Mouse (Mus musculus): Measurements from ENCODE around the gene Tor1aip2. TPM values are rescaled to one million over a fixed set of nuclear protein-coding genes. Genes with fewer than 3 reads are reported as not detected.

Gene Tor1aip2
- polyA plus RNA-seq, 1 experiment, result 5.2 TPM

DNA sequence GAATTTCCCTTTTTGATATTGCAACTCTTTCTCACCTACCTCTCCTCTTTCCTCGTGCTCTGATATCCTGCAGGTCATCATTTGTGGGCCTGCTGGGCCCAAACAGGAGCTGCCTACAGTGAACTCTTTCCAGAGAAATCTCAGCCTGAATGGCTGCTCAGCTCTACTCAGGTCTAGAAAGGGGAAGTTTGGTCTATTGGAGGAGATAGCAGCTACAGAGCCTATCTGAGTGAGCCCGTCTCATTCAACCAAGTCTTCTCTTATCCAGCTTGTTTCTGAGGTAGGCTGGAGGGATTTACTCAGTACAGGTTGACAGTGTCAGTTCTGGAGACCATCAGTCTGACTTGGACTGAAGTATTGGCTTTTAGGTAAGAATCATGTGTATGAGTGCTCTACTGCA lies 68.6 kb downstream of the Tor1aip2 start:
- Histone ChIP-seq H3K9me3 (peaks cover 35% of the 10 kb centered on the region), H3K36me3 (replicated peaks; ENCODE audit: low read length) (peaks cover 20% of the 10 kb centered on the region), H3K27me3 (replicated peaks) (no peaks in the 10 kb centered on the region), H3K4me3 (replicated peaks) (no peak overlapping the region), H3K4me1 (peaks cover 32% of the 10 kb centered on the region)
- TF ChIP-seq GATA1 (IDR thresholded peaks at IDR 0.05; ENCODE audit: borderline replicate concordance, low read length) (no peak), FLI1 (IDR thresholded peaks at IDR 0.05; ENCODE audit: low read length) (no peak)

DNA sequence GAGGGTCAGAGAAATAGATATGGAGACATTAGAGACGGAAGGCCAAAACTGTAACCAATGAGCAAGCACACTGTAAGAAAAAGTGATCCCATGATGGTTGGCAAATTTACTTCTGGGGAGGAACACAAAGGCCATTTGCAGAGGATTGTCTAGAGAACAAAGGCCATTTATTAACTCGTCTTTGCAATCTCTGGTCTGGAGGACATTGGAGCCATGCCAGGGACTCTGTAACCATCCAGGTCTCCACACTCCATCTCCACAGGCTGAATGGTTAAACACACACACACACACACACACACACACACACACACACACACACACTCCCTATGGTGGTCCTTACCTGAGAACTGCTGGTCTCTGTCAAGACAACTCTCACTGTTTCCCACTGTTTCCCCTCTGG lies 70.2 kb downstream of the Tor1aip2 start:
- H3K9me3 ChIP-seq, result peaks cover 24% of the 10 kb centered on the region
- H3K36me3 ChIP-seq (replicated peaks; ENCODE audit: low read length), result peaks cover 18% of the 10 kb centered on the region
- no peak overlapping the region for H3K4me3 ChIP-seq (replicated peaks)
- H3K4me1 ChIP-seq, result peaks cover 47% of the 10 kb centered on the region
- H3K27me3 ChIP-seq (replicated peaks), result no peaks in the 10 kb centered on the region
- TF ChIP-seq FLI1 (IDR thresholded peaks at IDR 0.05; ENCODE audit: low read length) (no peak), GATA1 (IDR thresholded peaks at IDR 0.05; ENCODE audit: borderline replicate concordance, low read length) (no peak)

DNA sequence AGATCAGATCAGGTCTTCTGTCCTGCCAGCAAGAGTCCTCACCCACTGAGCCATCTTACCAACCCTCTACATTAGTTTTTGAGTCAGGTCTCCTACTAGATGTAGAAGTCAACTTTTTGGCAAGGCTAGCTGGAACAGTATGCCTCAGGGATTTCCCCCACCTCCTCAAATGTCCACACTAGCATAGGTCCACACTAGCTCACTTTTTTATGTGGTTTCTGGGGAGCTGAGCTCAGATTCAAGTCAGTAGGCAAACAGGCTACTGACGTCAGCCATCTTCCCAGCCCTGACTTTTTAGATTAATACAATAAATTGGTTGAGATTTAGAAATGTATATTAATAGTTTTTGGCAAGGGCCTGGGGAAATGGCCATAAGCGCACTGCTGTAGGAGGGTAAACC lies 72.2 kb downstream of the Tor1aip2 start:
- TF ChIP-seq GATA1 (IDR thresholded peaks at IDR 0.05; ENCODE audit: borderline replicate concordance, low read length) (no peak), FLI1 (IDR thresholded peaks at IDR 0.05; ENCODE audit: low read length) (no peak)
- peaks cover 10% of the 10 kb centered on the region for H3K36me3 ChIP-seq (replicated peaks; ENCODE audit: low read length)
- no peak overlapping the region for H3K4me3 ChIP-seq (replicated peaks)
- no peaks in the 10 kb centered on the region for H3K27me3 ChIP-seq (replicated peaks)
- H3K9me3 ChIP-seq, result peaks cover 14% of the 10 kb centered on the region
- H3K4me1 ChIP-seq, result peaks cover 67% of the 10 kb centered on the region

DNA sequence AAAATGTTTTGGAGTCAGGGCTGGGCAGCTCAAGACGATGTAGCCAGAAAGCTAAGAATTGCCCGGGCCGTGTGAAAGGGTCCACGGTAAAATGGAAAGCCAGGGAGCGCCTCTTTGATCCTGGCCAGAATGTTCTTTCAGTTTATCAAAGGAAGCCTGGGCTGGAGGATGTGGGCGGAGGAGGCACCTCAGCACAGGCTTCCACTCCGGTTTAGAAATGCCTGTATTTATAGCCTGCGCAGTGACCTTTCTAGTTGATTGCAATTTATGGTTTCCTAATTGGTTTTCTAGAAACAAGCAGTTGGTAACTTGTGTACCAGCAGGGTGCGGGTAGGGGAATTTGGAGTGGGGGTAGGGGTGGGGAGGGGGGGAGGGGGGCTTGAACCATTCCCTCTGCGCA lies 73.2 kb downstream of the Tor1aip2 start:
- no peaks in the 10 kb centered on the region for H3K27me3 ChIP-seq (replicated peaks)
- H3K4me1 ChIP-seq, result peaks cover 71% of the 10 kb centered on the region
- peaks cover 14% of the 10 kb centered on the region for H3K9me3 ChIP-seq
- peak overlapping the region; percentile 72 for H3K4me3 ChIP-seq (replicated peaks)
- TF ChIP-seq GATA1 (IDR thresholded peaks at IDR 0.05; ENCODE audit: borderline replicate concordance, low read length) (no peak), FLI1 (IDR thresholded peaks at IDR 0.05; ENCODE audit: low read length) (no peak)
- peaks cover 10% of the 10 kb centered on the region for H3K36me3 ChIP-seq (replicated peaks; ENCODE audit: low read length)

DNA sequence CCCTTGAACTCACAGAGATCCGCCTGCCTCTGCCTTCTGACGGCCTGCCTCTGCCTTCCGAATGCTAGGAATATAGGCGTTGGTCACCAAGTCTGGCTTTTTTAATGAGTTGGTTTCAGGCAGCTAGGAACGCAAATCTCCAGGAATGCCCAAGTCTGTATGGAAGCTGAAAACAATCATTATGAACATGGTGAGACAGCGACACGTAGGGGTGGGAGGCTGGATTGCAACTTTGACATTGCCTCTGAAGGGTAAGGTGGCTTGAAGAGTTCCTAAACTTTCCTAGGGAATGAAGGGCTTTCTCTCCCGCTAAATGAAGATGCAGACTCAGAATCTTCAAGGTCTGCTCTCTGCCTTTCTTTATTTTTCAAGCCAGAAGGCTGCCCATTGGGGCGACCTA lies 75.9 kb downstream of the Tor1aip2 start:
- H3K27me3 ChIP-seq (replicated peaks), result no peaks in the 10 kb centered on the region
- no peak overlapping the region for H3K4me3 ChIP-seq (replicated peaks)
- H3K9me3 ChIP-seq, result no peaks in the 10 kb centered on the region
- no peaks in the 10 kb centered on the region for H3K36me3 ChIP-seq (replicated peaks; ENCODE audit: low read length)
- peaks cover 96% of the 10 kb centered on the region for H3K4me1 ChIP-seq
- no peak for TF ChIP-seq GATA1 (IDR thresholded peaks at IDR 0.05; ENCODE audit: borderline replicate concordance, low read length)
- TF ChIP-seq FLI1 (IDR thresholded peaks at IDR 0.05; ENCODE audit: low read length), result no peak

DNA sequence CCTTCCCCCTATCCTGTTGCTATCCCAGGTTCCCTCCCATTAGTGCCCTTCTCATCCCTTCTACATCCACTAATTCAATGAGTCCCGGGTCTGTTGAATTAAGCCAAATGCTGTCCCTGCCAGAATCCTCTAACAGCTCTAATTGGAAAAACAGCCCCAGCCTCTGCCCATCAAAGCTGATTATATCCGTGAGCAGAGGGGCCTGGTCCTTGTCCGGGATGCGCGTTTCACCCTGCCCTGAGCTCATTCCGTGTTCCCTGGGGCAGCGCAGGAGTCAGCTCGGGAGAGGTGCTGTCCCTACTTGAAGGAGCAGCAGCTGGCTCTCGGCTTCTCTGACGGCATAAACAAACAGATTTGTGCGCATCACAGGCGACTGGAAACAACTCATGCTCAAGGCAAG lies 76.5 kb downstream of the Tor1aip2 start:
- no peak for TF ChIP-seq GATA1 (IDR thresholded peaks at IDR 0.05; ENCODE audit: borderline replicate concordance, low read length)
- TF ChIP-seq FLI1 (IDR thresholded peaks at IDR 0.05; ENCODE audit: low read length), result no peak
- peaks cover 96% of the 10 kb centered on the region for H3K4me1 ChIP-seq
- no peaks in the 10 kb centered on the region for H3K9me3 ChIP-seq
- no peak overlapping the region for H3K4me3 ChIP-seq (replicated peaks)
- H3K36me3 ChIP-seq (replicated peaks; ENCODE audit: low read length), result no peaks in the 10 kb centered on the region
- H3K27me3 ChIP-seq (replicated peaks), result no peaks in the 10 kb centered on the region

DNA sequence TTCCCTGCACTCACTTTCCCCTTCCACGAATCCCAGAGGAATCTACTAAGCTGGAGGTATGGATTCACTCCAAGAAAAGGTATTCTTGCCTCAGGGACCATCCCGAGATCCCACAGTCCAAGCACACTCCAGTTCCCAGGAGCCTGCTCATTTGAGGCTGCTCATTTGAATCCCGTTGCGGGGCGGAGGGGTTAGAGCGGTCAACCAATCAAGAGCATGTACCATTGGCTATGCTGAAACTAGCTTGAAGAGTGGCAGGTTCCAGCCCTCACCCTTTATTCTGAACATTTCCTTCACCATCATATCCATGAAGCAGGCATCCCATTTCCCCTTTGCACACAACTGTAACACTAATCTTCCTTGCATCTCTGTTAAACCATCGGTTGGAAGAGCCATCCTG lies 76.9 kb downstream of the Tor1aip2 start:
- no peak for TF ChIP-seq FLI1 (IDR thresholded peaks at IDR 0.05; ENCODE audit: low read length)
- no peak for TF ChIP-seq GATA1 (IDR thresholded peaks at IDR 0.05; ENCODE audit: borderline replicate concordance, low read length)
- H3K4me1 ChIP-seq, result peaks cover 99% of the 10 kb centered on the region
- H3K9me3 ChIP-seq, result no peaks in the 10 kb centered on the region
- no peaks in the 10 kb centered on the region for H3K27me3 ChIP-seq (replicated peaks)
- H3K4me3 ChIP-seq (replicated peaks), result no peak overlapping the region
- no peaks in the 10 kb centered on the region for H3K36me3 ChIP-seq (replicated peaks; ENCODE audit: low read length)

DNA sequence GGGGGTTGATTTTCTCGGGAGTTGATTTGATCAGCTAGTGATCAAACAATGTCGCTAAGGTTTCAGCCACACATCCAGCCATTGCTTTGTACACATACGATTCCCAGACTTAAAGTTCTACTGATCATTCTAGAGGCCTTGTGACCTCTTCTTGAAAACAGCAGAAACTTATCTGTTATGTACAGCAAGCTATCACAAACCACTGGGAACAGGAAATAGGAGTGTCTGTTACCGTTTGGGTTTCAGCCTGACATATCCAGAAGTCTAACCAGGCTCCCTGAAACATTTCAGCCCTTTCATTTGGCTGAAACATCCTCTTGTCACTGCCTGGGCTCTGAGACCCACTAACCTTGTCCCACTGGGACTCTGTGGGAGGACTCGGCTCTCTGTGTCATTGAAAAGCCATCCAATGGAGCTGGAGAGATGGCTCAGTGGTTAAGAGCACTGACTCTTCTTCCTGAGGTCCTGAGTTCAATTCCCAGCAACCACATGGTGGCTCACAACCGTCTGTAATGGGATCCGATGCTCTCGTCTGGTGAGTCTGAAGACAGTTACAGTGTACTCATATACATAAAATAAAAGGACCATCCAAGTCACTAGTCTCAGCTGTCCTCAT lies 78.8 kb downstream of the Tor1aip2 start:
- no peaks in the 10 kb centered on the region for H3K27me3 ChIP-seq (replicated peaks)
- peak; percentile 59; the same call in 1 of the 3 replicates for TF ChIP-seq GATA1 (IDR thresholded peaks at IDR 0.05; ENCODE audit: borderline replicate concordance, low read length)
- peak; percentile 29; the same call in 1 of the 2 replicates for TF ChIP-seq FLI1 (IDR thresholded peaks at IDR 0.05; ENCODE audit: low read length)
- no peaks in the 10 kb centered on the region for H3K9me3 ChIP-seq
- H3K4me3 ChIP-seq (replicated peaks), result peak overlapping the region; percentile 87
- peaks cover 84% of the 10 kb centered on the region for H3K4me1 ChIP-seq
- H3K36me3 ChIP-seq (replicated peaks; ENCODE audit: low read length), result no peaks in the 10 kb centered on the region

DNA sequence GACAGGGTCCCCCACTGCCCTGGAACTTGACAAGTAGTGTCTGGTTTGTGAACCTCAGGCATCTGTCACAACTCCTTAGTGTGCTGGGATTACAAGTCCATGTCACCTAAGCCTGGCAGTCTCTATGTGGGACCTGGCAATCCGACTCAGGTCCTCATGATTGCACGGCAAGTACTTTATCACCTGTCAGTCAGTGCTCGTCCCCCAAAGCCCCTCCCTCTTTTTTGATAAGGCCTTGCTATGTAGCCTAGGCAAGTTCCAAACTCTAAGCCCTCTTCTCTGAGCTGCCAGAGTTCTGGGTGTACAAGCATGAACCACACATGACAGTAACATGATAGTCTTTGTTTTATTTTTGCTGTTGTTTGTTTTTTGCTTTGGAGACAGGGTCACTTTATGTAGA lies 81.6 kb downstream of the Tor1aip2 start:
- peaks cover 58% of the 10 kb centered on the region for H3K4me1 ChIP-seq
- TF ChIP-seq GATA1 (IDR thresholded peaks at IDR 0.05; ENCODE audit: borderline replicate concordance, low read length), result no peak
- TF ChIP-seq FLI1 (IDR thresholded peaks at IDR 0.05; ENCODE audit: low read length), result no peak
- H3K4me3 ChIP-seq (replicated peaks), result no peak overlapping the region
- no peaks in the 10 kb centered on the region for H3K9me3 ChIP-seq
- no peaks in the 10 kb centered on the region for H3K36me3 ChIP-seq (replicated peaks; ENCODE audit: low read length)
- H3K27me3 ChIP-seq (replicated peaks), result no peaks in the 10 kb centered on the region

Other genes with a start within 250 kb of the Tor1aip2 start
- 31.4 and 52.3 TPM in 2 replicates for gene Qsox1, start 222.5 kb upstream of the Tor1aip2 start, polyA plus RNA-seq (2012; ENCODE audit: insufficient read depth, low replicate concordance)
- gene Cep350, start 62.1 kb upstream of the Tor1aip2 start, polyA plus RNA-seq (2012; ENCODE audit: insufficient read depth, low replicate concordance), result 0.75 and 1.9 TPM in 2 replicates
- gene Tor1aip1, start 1.1 kb downstream of the Tor1aip2 start, polyA plus RNA-seq (2012; ENCODE audit: insufficient read depth, low replicate concordance), result 18.6 and 28.8 TPM in 2 replicates
- 0.56 and 0.87 TPM in 2 replicates for gene Fam163a, start 169.6 kb downstream of the Tor1aip2 start, polyA plus RNA-seq (2012; ENCODE audit: insufficient read depth, low replicate concordance)